In genomic region chr9:50554241-50555093, GRCm38 (mm10) we compare ENCODE assay signal across 8 mouse cellular contexts. TPM values are rescaled to one million over a fixed set of nuclear protein-coding genes. Genes with fewer than 3 reads are reported as not detected.
A peak's percentile ranks its signal among the peaks of the same experiment; 100 is the strongest.
DNase-seq lines count a peak whose midpoint lies in the region; ATAC-seq lines count a peak whose summit lies in the region.

Il18 (plus strand) TSS chr9:50554827.

- 34% methylated on average over 12 of the region's 12 CpGs for WGBS in lung, embryonic 15.5 days
- WGBS in neural tube, embryonic 15.5 days, result 17% methylated on average over 12 of the region's 12 CpGs

- no peaks in the 10 kb centered on the region for H3K9me3 ChIP-seq in lung, embryonic 15.5 days
- no peaks in the 10 kb centered on the region for H3K9me3 ChIP-seq in neural tube, embryonic 15.5 days (replicated peaks)

- no peak within 1 kb of the TSS for H3K9ac ChIP-seq in lung, embryonic 15.5 days
- 0 out of 2 replicates have a peak within 1 kb of the TSS, but pooled peaks have one; percentile 17 for H3K9ac ChIP-seq in neural tube, embryonic 15.5 days (replicated peaks)

- intact Hi-C loops in heart, postnatal 36 days (cut with DNase I), result no loop called here

- H3K36me3 ChIP-seq in lung, embryonic 15.5 days, result no peaks in the 10 kb centered on the region
- H3K36me3 ChIP-seq in neural tube, embryonic 15.5 days, result no peaks in the 10 kb centered on the region

- H3K4me3 ChIP-seq in lung, embryonic 15.5 days, result no peak within 1 kb of the TSS
- H3K4me3 ChIP-seq in neural tube, embryonic 15.5 days (replicated peaks), result peak within 1 kb of the TSS; percentile 29

- H3K27me3 ChIP-seq in lung, embryonic 15.5 days, result no peaks in the 10 kb centered on the region
- H3K27me3 ChIP-seq in neural tube, embryonic 15.5 days (replicated peaks), result no peaks in the 10 kb centered on the region

- no peak within 1 kb of the TSS for H3K27ac ChIP-seq in lung, embryonic 15.5 days
- H3K27ac ChIP-seq in neural tube, embryonic 15.5 days (replicated peaks), result peak within 1 kb of the TSS; percentile 75

- peak; percentile 62 for DNase-seq in CD4-positive, CD25-positive, alpha-beta regulatory T cell, adult 2 months (ENCODE audit: low read depth, low spot score)
- peak; percentile 48 for DNase-seq in adrenal gland, postnatal 10 days
- peak; percentile 76 for DNase-seq in fibroblast of lung, adult 2 months (ENCODE audit: low read depth)
- DNase-seq in heart, postnatal 36 days, result peak; percentile 18 to 22
- DNase-seq in layer of hippocampus, adult 8-10 months (ENCODE audit: low spot score in 2 of 2), result peak; percentile 77 to 86
- no peak for DNase-seq in c-Kit-positive CD71-positive TER-119-positive erythroid progenitor cells, embryonic 14.5 days (ENCODE audit: low spot score)

- ATAC-seq in lung, embryonic 15.5 days (ENCODE audit: borderline replicate concordance, extremely low read depth, low FRiP score, low TSS enrichment), result no peak
- ATAC-seq in neural tube, embryonic 15.5 days (ENCODE audit: low FRiP score), result peak; percentile 92

- 0 out of 2 replicates have a peak within 1 kb of the TSS, but pooled peaks have one; percentile 8 for H3K4me2 ChIP-seq in lung, embryonic 15.5 days
- peak within 1 kb of the TSS; percentile 51 for H3K4me2 ChIP-seq in neural tube, embryonic 15.5 days

- H3K4me1 ChIP-seq in lung, embryonic 15.5 days, result no peaks in the 10 kb centered on the region
- peaks cover 14% of the 10 kb centered on the region for H3K4me1 ChIP-seq in neural tube, embryonic 15.5 days

RNA-seq across cellular contexts. Expression of gene Il18, which starts in this region (rescaled TPM):
- total RNA-seq in adrenal gland, postnatal 10 days (2021), result 1 to 10 TPM; 5.3 to 6.5 TPM
- 1 to 10 TPM in 1 of 2 experiments, under 1 TPM in 1; 0.84 to 1.8 TPM for total RNA-seq in heart, postnatal 36 days (2021)
- 10 to 100 TPM; 25.3 to 29.3 (median 27.6) TPM for total RNA-seq in layer of hippocampus, adult 8-10 months (2022)
- 5.6 and 6.5 TPM in 2 replicates for polyA plus RNA-seq in lung, embryonic 15.5 days (2015; fragmentation: Nextera tagmentation; extraction: Ambion mirVana)
- 16.8 and 18.2 TPM in 2 replicates for polyA plus RNA-seq in neural tube, embryonic 15.5 days (2015; fragmentation: Nextera tagmentation; extraction: Ambion mirVana)
